Mouse (Mus musculus) neural tube, embryonic 11.5 days (tissue): ENCODE data around the gene Slc25a22. TPM values are rescaled to one million over a fixed set of nuclear protein-coding genes. Genes with fewer than 3 reads are reported as not detected.
A peak's percentile ranks its signal among the peaks of the same experiment; 100 is the strongest.

Source experiments
- ATAC-seq: fragments of 200-750 bp; cut with Nextera tagmentation; 2 replicates; pipeline ENCODE4 v1.8.0; 2017; ENCODE audit warnings: moderate number of reproducible peaks, mild to moderate bottlenecking, moderate TSS enrichment, moderate library complexity; ENCODE audit not compliant: insufficient read depth, low FRiP score, low TSS enrichment
- DNase-seq: peaks from one replicate; pipeline ENCODE4 v3.0.0-alpha.2; 2015; ENCODE audit warnings: low spot score
- H3K27ac ChIP-seq: fragments of 300-500 bp; sonication (generic); 2 replicates; pipeline ENCODE4 v1.5.1; 2014; ENCODE audit warnings: low read depth, mild to moderate bottlenecking, low read length
- H3K27me3 ChIP-seq: fragments of 300-500 bp; sonication (generic); 2 replicates; pipeline ENCODE4 v1.6.1; 2014; ENCODE audit warnings: mild to moderate bottlenecking, low read length, mixed read lengths; ENCODE audit not compliant: control insufficient read depth, insufficient read depth
- H3K36me3 ChIP-seq: fragments of 300-500 bp; sonication (generic); 2 replicates; pipeline ENCODE4 v1.6.1; 2014; ENCODE audit warnings: mild to moderate bottlenecking, low read length, moderate library complexity, mixed read lengths; ENCODE audit not compliant: control insufficient read depth, insufficient read depth
- H3K4me1 ChIP-seq: fragments of 300-500 bp; sonication (generic); 2 replicates; pipeline ENCODE4 v1.6.1; 2014; ENCODE audit warnings: low read length, mixed read lengths; ENCODE audit not compliant: control insufficient read depth, insufficient read depth
- H3K4me2 ChIP-seq: fragments of 300-500 bp; sonication (generic); 2 replicates; pipeline ENCODE4 v1.6.1; 2014; ENCODE audit warnings: low read depth, mild to moderate bottlenecking, moderate library complexity
- H3K4me3 ChIP-seq: fragments of 300-500 bp; sonication (generic); 2 replicates; pipeline ENCODE4 v1.5.1; 2014; ENCODE audit warnings: low read depth, low read length
- H3K9ac ChIP-seq: fragments of 300-500 bp; sonication (generic); 2 replicates; pipeline ENCODE4 v1.6.1; 2014; ENCODE audit warnings: mild to moderate bottlenecking, low read length
- H3K9me3 ChIP-seq: fragments of 300-500 bp; sonication (generic); 2 replicates; pipeline ENCODE4 v1.6.1; 2016; ENCODE audit warnings: low read length; ENCODE audit not compliant: control insufficient read depth
- WGBS: fragments of 180-500 bp; shearing (Covaris S2); extraction: QIAGEN DNeasy Blood & Tissue Kit; methylation state at CpG from one replicate; pipeline ENCODE4 v1.1.7; 2014; 5-methylcytosine and 5-hydroxymethylcytosine counted together
- polyA plus RNA-seq: library from polyadenylated mRNA; unstranded; fragments of >200 nt; fragmentation: Nextera tagmentation; extraction: Ambion mirVana; gene quantifications from 2 replicates; pipeline ENCODE4 v1.2.1, GENCODE M21; 2014

Slc25a22 gene
- polyA plus RNA-seq, 1 experiment from 2014 or later = 45.8 TPM

GRCm38 (mm10) chr7:141463824-141464602 lies 26.3 kb upstream of the Slc25a22 start:
- DNase-seq = no peak
- H3K4me1 ChIP-seq = peaks cover 16% of the 10 kb centered on the region
- no peaks in the 10 kb centered on the region for H3K36me3 ChIP-seq
- H3K27ac ChIP-seq = no peak overlapping the region
- H3K9ac ChIP-seq = no peak overlapping the region
- H3K9me3 ChIP-seq = no peaks in the 10 kb centered on the region
- 25% methylated on average over 12 of the region's 12 CpGs for WGBS
- peaks cover 71% of the 10 kb centered on the region for H3K27me3 ChIP-seq
- H3K4me3 ChIP-seq = no peak overlapping the region
- no peak overlapping the region for H3K4me2 ChIP-seq
- no peak for ATAC-seq

- no peak overlapping the region; the same call in 1 of the 2 replicates for H3K4me2 ChIP-seq
- H3K27ac ChIP-seq = no peak overlapping the region
- H3K9ac ChIP-seq = no peak overlapping the region
- WGBS = 19% methylated on average over 5 of the region's 5 CpGs
- peaks cover 71% of the 10 kb centered on the region for H3K27me3 ChIP-seq
- DNase-seq (no peak), ATAC-seq (no peak)
- 0 out of 2 replicates have a peak, but pooled peaks cover 9% of the 10 kb centered on the region for H3K4me1 ChIP-seq
- H3K4me3 ChIP-seq = no peak overlapping the region
- no peaks in the 10 kb centered on the region for H3K9me3 ChIP-seq
- no peaks in the 10 kb centered on the region for H3K36me3 ChIP-seq
Observed at GRCm38 (mm10) chr7:141462333-141462821, 24.7 kb upstream of the Slc25a22 start.

GRCm38 (mm10) chr7:141461521-141462332 lies 24.0 kb upstream of the Slc25a22 start:
- H3K36me3 ChIP-seq = no peaks in the 10 kb centered on the region
- DNase-seq = no peak
- 2% methylated on average over 59 of the region's 59 CpGs for WGBS
- H3K4me1 ChIP-seq = 0 out of 2 replicates have a peak, but pooled peaks cover 5% of the 10 kb centered on the region
- H3K9ac ChIP-seq = peak overlapping the region; percentile 32; the same call in 1 of the 2 replicates
- H3K27ac ChIP-seq = no peak overlapping the region
- peaks cover 69% of the 10 kb centered on the region for H3K27me3 ChIP-seq
- H3K9me3 ChIP-seq = no peaks in the 10 kb centered on the region
- H3K4me2 ChIP-seq = peak overlapping the region; percentile 46
- H3K4me3 ChIP-seq = peak overlapping the region; percentile 27
- ATAC-seq = no peak

GRCm38 (mm10) chr7:141460391-141461113 lies 22.9 kb upstream of the Slc25a22 start, which contains the start of gene Cracr2b:
Gene Cracr2b (plus strand): TSS chr7:141461094.
- ATAC-seq (no peak), DNase-seq (no peak)
- Histone ChIP-seq H3K9me3 (no peaks in the 10 kb centered on the region), H3K4me3 (peak within 1 kb of the TSS; percentile 27), H3K27ac (no peak within 1 kb of the TSS), H3K4me2 (peak within 1 kb of the TSS; percentile 46), H3K9ac (peak within 1 kb of the TSS; percentile 32; the same call in 1 of the 2 replicates), H3K36me3 (no peaks in the 10 kb centered on the region), H3K27me3 (peaks cover 59% of the 10 kb centered on the region), H3K4me1 (peaks cover 11% of the 10 kb centered on the region)
- 72% methylated on average over 15 of the region's 15 CpGs for WGBS

GRCm38 (mm10) chr7:141460001-141460390 lies 22.3 kb upstream of the Slc25a22 start:
- 82% methylated on average over 5 of the region's 5 CpGs for WGBS
- peaks cover 11% of the 10 kb centered on the region for H3K4me1 ChIP-seq

GRCm38 (mm10) chr7:141459301-141459711 lies 21.6 kb upstream of the Slc25a22 start:
- Histone ChIP-seq H3K4me3 (no peak overlapping the region), H3K9me3 (no peaks in the 10 kb centered on the region), H3K36me3 (no peaks in the 10 kb centered on the region), H3K4me1 (peaks cover 11% of the 10 kb centered on the region), H3K27me3 (peaks cover 46% of the 10 kb centered on the region), H3K27ac (no peak overlapping the region), H3K4me2 (no peak overlapping the region), H3K9ac (no peak overlapping the region)
- ATAC-seq (no peak), DNase-seq (no peak)
- 91% methylated on average over 17 of the region's 17 CpGs for WGBS

More at GRCm38 (mm10) chr7:141460001-141460390, 22.3 kb upstream of the Slc25a22 start:
- ATAC-seq = no peak
- Histone ChIP-seq H3K27me3 (peaks cover 53% of the 10 kb centered on the region), H3K27ac (no peak overlapping the region), H3K9me3 (no peaks in the 10 kb centered on the region), H3K9ac (no peak overlapping the region), H3K4me3 (no peak overlapping the region), H3K4me2 (no peak overlapping the region), H3K36me3 (no peaks in the 10 kb centered on the region)
- DNase-seq = no peak

GRCm38 (mm10) chr7:141458661-141459060 lies 21.0 kb upstream of the Slc25a22 start:
- Histone ChIP-seq H3K27me3 (peaks cover 40% of the 10 kb centered on the region), H3K4me1 (peaks cover 11% of the 10 kb centered on the region), H3K4me3 (no peak overlapping the region), H3K4me2 (no peak overlapping the region), H3K9ac (no peak overlapping the region), H3K9me3 (no peaks in the 10 kb centered on the region), H3K27ac (no peak overlapping the region), H3K36me3 (no peaks in the 10 kb centered on the region)
- ATAC-seq (no peak), DNase-seq (no peak)
- 92% methylated on average over 11 of the region's 11 CpGs for WGBS

GRCm38 (mm10) chr7:141457986-141458660 lies 20.4 kb upstream of the Slc25a22 start:
- no peak for ATAC-seq
- Histone ChIP-seq H3K9ac (no peak overlapping the region), H3K27me3 (peaks cover 35% of the 10 kb centered on the region), H3K4me3 (no peak overlapping the region), H3K4me1 (peaks cover 11% of the 10 kb centered on the region), H3K9me3 (no peaks in the 10 kb centered on the region), H3K4me2 (no peak overlapping the region), H3K36me3 (no peaks in the 10 kb centered on the region), H3K27ac (no peak overlapping the region)
- peak; percentile 46 for DNase-seq
- WGBS = 81% methylated on average over 15 of the region's 15 CpGs
